Mouse (Mus musculus) heart, embryonic 11.5 days (tissue): ENCODE measurements at regions not wholly inside any gene's neighbourhood (a gene's known extent, or its start where the extent isn't known, plus 50 kb on each side); places are given as distances from the start of the nearest gene placed in this dataset.

Experiments used
- ATAC-seq: fragments of 200-750 bp; cut with Nextera tagmentation; replicated peaks from 2 replicates; pipeline ENCODE4 v1.8.0; 2017; ENCODE audit warnings: moderate library complexity; ENCODE audit not compliant: insufficient number of reproducible peaks, low FRiP score, low TSS enrichment
- H3K27ac ChIP-seq: fragments of 300-500 bp; sonication (generic); 2 replicates; pipeline ENCODE4 v1.5.1; 2014; ENCODE audit warnings: mild to moderate bottlenecking, low read depth, low read length
- H3K27me3 ChIP-seq: fragments of 300-500 bp; sonication (generic); 2 replicates; pipeline ENCODE4 v1.6.1; 2014; ENCODE audit warnings: mild to moderate bottlenecking, low read length, mixed read lengths; ENCODE audit not compliant: control insufficient read depth, insufficient read depth
- H3K36me3 ChIP-seq: fragments of 300-500 bp; sonication (generic); 2 replicates; pipeline ENCODE4 v1.6.1; 2014; ENCODE audit warnings: mild to moderate bottlenecking, low read length, moderate library complexity, mixed read lengths; ENCODE audit not compliant: control insufficient read depth, insufficient read depth
- H3K4me1 ChIP-seq: fragments of 300-500 bp; sonication (generic); 2 replicates; pipeline ENCODE4 v1.6.1; 2014; ENCODE audit warnings: low read length; ENCODE audit not compliant: control insufficient read depth, insufficient read depth
- H3K4me2 ChIP-seq: fragments of 300-500 bp; sonication (generic); 2 replicates; pipeline ENCODE4 v1.6.1; 2014; ENCODE audit warnings: mild to moderate bottlenecking, moderate library complexity
- H3K4me3 ChIP-seq: fragments of 300-500 bp; sonication (generic); 2 replicates; pipeline ENCODE4 v1.5.1; 2014; ENCODE audit warnings: low read depth, low read length
- H3K9ac ChIP-seq: fragments of 300-500 bp; sonication (generic); 2 replicates; pipeline ENCODE4 v1.6.1; 2014; ENCODE audit warnings: mild to moderate bottlenecking, low read depth, low read length, moderate library complexity
- H3K9me3 ChIP-seq: fragments of 300-500 bp; sonication (generic); replicated peaks from 2 replicates; pipeline ENCODE4 v1.6.1; 2016; ENCODE audit warnings: low read length; ENCODE audit not compliant: control insufficient read depth
- WGBS: fragments of 180-500 bp; shearing (Covaris S2); extraction: QIAGEN DNeasy Blood & Tissue Kit; methylation state at CpG from one replicate; pipeline ENCODE4 v1.1.7; 2014; ENCODE audit not compliant: insufficient replicate concordance; 5-methylcytosine and 5-hydroxymethylcytosine counted together

GRCm38 (mm10) chr2:107552569-107552968 is 262.1 kb downstream of the Kcna4 start:
- Histone ChIP-seq H3K9me3 (no peaks in the 10 kb centered on the region), H3K36me3 (no peaks in the 10 kb centered on the region), H3K27ac (no peak overlapping the region), H3K27me3 (no peaks in the 10 kb centered on the region), H3K4me3 (no peak overlapping the region), H3K4me2 (no peak overlapping the region), H3K4me1 (no peaks in the 10 kb centered on the region), H3K9ac (no peak overlapping the region)
- 74% methylated on average over 1 of the region's 1 CpGs for WGBS
- no peak for ATAC-seq

- H3K9ac ChIP-seq: no peak overlapping the region
- H3K4me3 ChIP-seq: no peak overlapping the region
- no peaks in the 10 kb centered on the region for H3K36me3 ChIP-seq
- 81% methylated on average over 3 of the region's 3 CpGs for WGBS
- no peaks in the 10 kb centered on the region for H3K4me1 ChIP-seq
- H3K9me3 ChIP-seq: no peaks in the 10 kb centered on the region
- no peak overlapping the region for H3K4me2 ChIP-seq
- ATAC-seq: no peak
- H3K27ac ChIP-seq: no peak overlapping the region
- no peaks in the 10 kb centered on the region for H3K27me3 ChIP-seq
These were observed 265.8 kb downstream of the Kcna4 start for GRCm38 (mm10) chr2:107556239-107556638.

- H3K9me3 ChIP-seq: no peaks in the 10 kb centered on the region
- H3K27ac ChIP-seq: no peak overlapping the region
- no peak for ATAC-seq
- WGBS: 75% methylated on average over 2 of the region's 2 CpGs
- H3K9ac ChIP-seq: no peak overlapping the region
- no peaks in the 10 kb centered on the region for H3K4me1 ChIP-seq
- no peak overlapping the region for H3K4me3 ChIP-seq
- H3K27me3 ChIP-seq: no peaks in the 10 kb centered on the region
- H3K4me2 ChIP-seq: no peak overlapping the region
- H3K36me3 ChIP-seq: no peaks in the 10 kb centered on the region
These were observed 279.2 kb downstream of the Kcna4 start for GRCm38 (mm10) chr2:107569618-107570017.

GRCm38 (mm10) chr2:107609872-107610559 is 319.6 kb downstream of the Kcna4 start:
- Histone ChIP-seq H3K4me3 (no peak overlapping the region), H3K4me2 (no peak overlapping the region), H3K36me3 (no peaks in the 10 kb centered on the region), H3K4me1 (no peaks in the 10 kb centered on the region), H3K9me3 (no peaks in the 10 kb centered on the region), H3K9ac (no peak overlapping the region), H3K27me3 (no peaks in the 10 kb centered on the region), H3K27ac (no peak overlapping the region)
- WGBS: 71% methylated on average over 5 of the region's 5 CpGs
- ATAC-seq: no peak

- Histone ChIP-seq H3K9me3 (no peaks in the 10 kb centered on the region), H3K4me2 (no peak overlapping the region), H3K9ac (no peak overlapping the region), H3K27me3 (no peaks in the 10 kb centered on the region), H3K27ac (no peak overlapping the region), H3K4me1 (no peaks in the 10 kb centered on the region), H3K4me3 (no peak overlapping the region), H3K36me3 (no peaks in the 10 kb centered on the region)
- WGBS: 62% methylated on average over 5 of the region's 5 CpGs
- ATAC-seq: no peak
These were observed 321.4 kb downstream of the Kcna4 start for GRCm38 (mm10) chr2:107611811-107612210.

- ATAC-seq: no peak
- Histone ChIP-seq H3K4me2 (no peak overlapping the region), H3K4me1 (no peaks in the 10 kb centered on the region), H3K36me3 (no peaks in the 10 kb centered on the region), H3K9me3 (no peaks in the 10 kb centered on the region), H3K27ac (no peak overlapping the region), H3K9ac (no peak overlapping the region), H3K4me3 (no peak overlapping the region), H3K27me3 (no peaks in the 10 kb centered on the region)
- WGBS: 53% methylated on average over 2 of the region's 2 CpGs
These were observed 321.8 kb downstream of the Kcna4 start for GRCm38 (mm10) chr2:107612221-107612620.

GRCm38 (mm10) chr2:107614715-107615114 is 324.3 kb downstream of the Kcna4 start:
- no peak overlapping the region for H3K9ac ChIP-seq
- 49% methylated on average over 3 of the region's 3 CpGs for WGBS
- H3K36me3 ChIP-seq: no peaks in the 10 kb centered on the region
- H3K4me1 ChIP-seq: no peaks in the 10 kb centered on the region
- no peak overlapping the region for H3K27ac ChIP-seq
- no peak overlapping the region for H3K4me3 ChIP-seq
- H3K27me3 ChIP-seq: no peaks in the 10 kb centered on the region
- H3K4me2 ChIP-seq: no peak overlapping the region
- H3K9me3 ChIP-seq: no peaks in the 10 kb centered on the region
- ATAC-seq: no peak

- Histone ChIP-seq H3K27ac (no peak overlapping the region), H3K27me3 (no peaks in the 10 kb centered on the region), H3K9ac (no peak overlapping the region), H3K4me2 (no peak overlapping the region), H3K4me3 (no peak overlapping the region), H3K36me3 (no peaks in the 10 kb centered on the region), H3K9me3 (no peaks in the 10 kb centered on the region), H3K4me1 (no peaks in the 10 kb centered on the region)
- no peak for ATAC-seq
These were observed 337.0 kb downstream of the Kcna4 start for GRCm38 (mm10) chr2:107627458-107627857.

GRCm38 (mm10) chr2:107659176-107659575 is 368.7 kb downstream of the Kcna4 start:
- Histone ChIP-seq H3K9ac (no peak overlapping the region), H3K27me3 (no peaks in the 10 kb centered on the region), H3K36me3 (no peaks in the 10 kb centered on the region), H3K9me3 (no peaks in the 10 kb centered on the region), H3K27ac (no peak overlapping the region), H3K4me1 (no peaks in the 10 kb centered on the region), H3K4me3 (no peak overlapping the region), H3K4me2 (no peak overlapping the region)
- no peak for ATAC-seq
